Comparison of ENCODE assay signal across 10 mouse cellular contexts in the genomic region with DNA sequence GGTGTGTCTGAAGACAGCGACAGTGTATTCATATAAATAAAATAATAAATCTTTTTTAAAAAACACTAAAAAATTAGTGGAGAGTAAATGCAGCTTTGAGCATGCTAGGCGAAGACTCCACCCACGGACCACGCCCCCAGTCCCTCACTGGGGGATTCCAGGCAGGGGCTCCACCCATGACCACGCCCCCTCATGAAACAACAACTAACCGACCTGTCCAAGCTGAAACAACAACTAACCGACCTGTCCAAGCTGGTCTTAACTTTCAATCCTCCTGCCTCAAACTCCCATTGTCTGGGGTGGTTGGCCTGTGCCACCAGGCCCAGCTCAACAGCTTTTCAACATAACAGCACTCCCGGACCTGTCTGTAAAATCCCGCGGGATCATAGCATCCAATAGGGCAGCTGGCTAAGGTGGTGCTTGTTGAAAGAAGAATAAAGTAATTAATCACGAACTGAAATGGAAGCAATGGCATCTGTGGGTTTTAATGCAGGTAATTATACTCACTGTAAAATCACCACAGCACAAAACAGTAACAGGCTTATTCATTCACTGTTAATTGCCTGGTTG. TPM values are rescaled to one million over a fixed set of nuclear protein-coding genes. Genes with fewer than 3 reads are reported as not detected.
DNase-seq lines count a peak whose midpoint lies in the region; TF ChIP-seq lines count a peak whose summit lies in the region.
"Had no signal": no experiment of that assay in that cellular context is flagged by ENCODE, and none has a peak within 500 bp of the region (broad histone marks: within the 10 kb centered on the region; RNA-seq: fewer than 3 reads in every experiment).

No protein-coding gene starts in this region.

- 54% methylated on average over 11 of the region's 11 CpGs for whole genome bisulfite sequencing in liver, adult 2 months

- H3K79me2 ChIP-seq in liver, adult 2 months (ENCODE audit: control insufficient read depth, insufficient read depth, low read length): no peaks in the 10 kb centered on the region

- TF ChIP-seq CTCF in liver, adult 2 months (IDR thresholded peaks at IDR 0.05; ENCODE audit: low read depth, low read length): no peak

- H3K4me1 ChIP-seq in liver, adult 2 months (ENCODE audit: control insufficient read depth, insufficient read depth, low read length): 0 out of 2 replicates have a peak, but pooled peaks cover 3% of the 10 kb centered on the region

- H3K27ac ChIP-seq in liver, adult 2 months (replicated peaks; ENCODE audit: insufficient read depth, low read depth, low read length): no peak overlapping the region

- no peaks in the 10 kb centered on the region for H3K36me3 ChIP-seq in liver, adult 2 months (ENCODE audit: control insufficient read depth, insufficient read depth, low read length)

- no peak overlapping the region for H3K4me3 ChIP-seq in liver, adult 2 months (ENCODE audit: insufficient read depth, low read depth, low read length)

- DNase-seq in embryo, embryonic 10.5 days (ENCODE audit: low spot score): peak; percentile 30
- DNase-seq in embryo, embryonic 9.5 days (ENCODE audit: extremely low spot score): no peak
- peak; percentile 25 to 38 for DNase-seq in urinary bladder, adult 18-20 months (ENCODE audit: low spot score in 2 of 2)
- no peak for DNase-seq in urinary bladder, adult 2 months (ENCODE audit: low spot score)
- DNase-seq in liver, adult 2 months (ENCODE audit: extremely low read depth, low read depth, low spot score): peak; percentile 9
- peak; percentile 59 for DNase-seq in testis, postnatal 14 days (ENCODE audit: low spot score)
- no peak for DNase-seq in cerebellum, adult 11-12 months
- no peak for DNase-seq in layer of hippocampus, adult 8-10 months (ENCODE audit: low spot score in 2 of 2)
- DNase-seq: cerebellum, adult 2 months had no signal

- no peak for TF ChIP-seq POLR2A in liver, adult 2 months (IDR thresholded peaks at IDR 0.05; ENCODE audit: extremely low read depth, insufficient read depth, low read length)

- no peaks in the 10 kb centered on the region for H3K27me3 ChIP-seq in liver, adult 2 months (ENCODE audit: control insufficient read depth, insufficient read depth, low read length)

- H3K9ac ChIP-seq in liver, adult 2 months (ENCODE audit: low read depth, low read length): no peak overlapping the region

RNA-seq across cellular contexts. Expression of a gene that starts 12.7 kb away (rescaled TPM):
- 6.6 and 9.4 TPM in 2 replicates for polyA plus RNA-seq in urinary bladder, adult 2 months (2012; rRNA removed)
- 0.18 and 0.54 TPM in 2 replicates for total RNA-seq in liver, adult 2 months (2014; rRNA removed)
- polyA plus RNA-seq in liver, adult 2 months (2012; rRNA removed): 0.87 and 1.0 TPM in 2 replicates
- total RNA-seq in layer of hippocampus, adult 8-10 months (2022): 1 to 10 TPM; 4.3 to 6.0 (median 5.0) TPM

RNA-seq across cellular contexts. Expression of a gene that starts 48.1 kb away (rescaled TPM):
- polyA plus RNA-seq in urinary bladder, adult 2 months (2012; rRNA removed): 1.1 and 1.5 TPM in 2 replicates
- total RNA-seq in liver, adult 2 months (2014; rRNA removed): 0.18 TPM in 1 of 2 replicates, not detected in the other
- polyA plus RNA-seq in liver, adult 2 months (2012; rRNA removed): 0.85 and 1.5 TPM in 2 replicates
- 1 to 10 TPM in 3 of 4 experiments, under 1 TPM in 1; 0.68 to 1.8 (median 1.6) TPM for total RNA-seq in layer of hippocampus, adult 8-10 months (2022)

RNA-seq across cellular contexts. Expression of a gene that starts 53.6 kb away (rescaled TPM):
- polyA plus RNA-seq in urinary bladder, adult 2 months (2012; rRNA removed): 50.0 and 61.3 TPM in 2 replicates
- total RNA-seq in liver, adult 2 months (2014; rRNA removed): 7.2 and 11.9 TPM in 2 replicates
- polyA plus RNA-seq in liver, adult 2 months (2012; rRNA removed): 19.7 and 25.7 TPM in 2 replicates
- 10 to 100 TPM; 65.0 to 75.5 (median 71.4) TPM for total RNA-seq in layer of hippocampus, adult 8-10 months (2022)

RNA-seq across cellular contexts. Expression of a gene that starts 56.1 kb away (rescaled TPM):
- polyA plus RNA-seq in urinary bladder, adult 2 months (2012; rRNA removed): 0.03 TPM in 1 of 2 replicates, not detected in the other
- total RNA-seq in liver, adult 2 months (2014; rRNA removed): not detected in 2 replicates
- polyA plus RNA-seq in liver, adult 2 months (2012; rRNA removed): not detected in 2 replicates
- not detected for total RNA-seq in layer of hippocampus, adult 8-10 months (2022)
- total RNA-seq: heart, postnatal 10 days had no signal

RNA-seq across cellular contexts. Expression of a gene that starts 57.1 kb away (rescaled TPM):
- polyA plus RNA-seq in urinary bladder, adult 2 months (2012; rRNA removed): 2.9 and 3.1 TPM in 2 replicates
- not detected in 2 replicates for total RNA-seq in liver, adult 2 months (2014; rRNA removed)
- polyA plus RNA-seq in liver, adult 2 months (2012; rRNA removed): 0.02 TPM in 1 of 2 replicates, not detected in the other
- under 1 TPM in 3 of 4 experiments, not detected in 1; 0.20 to 0.35 (median 0.27) TPM for total RNA-seq in layer of hippocampus, adult 8-10 months (2022)
- polyA plus RNA-seq: cerebellum, adult 2 months had no signal

Comparison
In these comparisons a context has a peak if more than half of its experiments do, and no peak if none do; other contexts are left out.
1. DNase-seq: peak in embryo, embryonic 10.5 days (single experiment), urinary bladder, adult 18-20 months (2 of 2), liver, adult 2 months (single experiment) and testis, postnatal 14 days (single experiment); none in embryo, embryonic 9.5 days (single experiment), urinary bladder, adult 2 months (single experiment), cerebellum, adult 11-12 months (single experiment) and layer of hippocampus, adult 8-10 months (0 of 2).